Mouse (Mus musculus) neural tube, embryonic 12.5 days (tissue): ENCODE results near the gene Arfgef3. TPM values are rescaled to one million over a fixed set of nuclear protein-coding genes. Genes with fewer than 3 reads are reported as not detected.

Source experiments
- ATAC-seq: fragments of 200-750 bp; cut with Nextera tagmentation; 2 replicates; pipeline ENCODE4 v1.8.0; 2017; ENCODE audit warnings: low read depth, mild to moderate bottlenecking, moderate TSS enrichment, moderate library complexity; ENCODE audit not compliant: low FRiP score
- H3K27ac ChIP-seq: fragments of 300-500 bp; sonication (generic); 2 replicates; pipeline ENCODE4 v1.5.1; 2016
- H3K27me3 ChIP-seq: fragments of 300-500 bp; sonication (generic); replicated peaks from 2 replicates; pipeline ENCODE4 v1.6.1; 2016; ENCODE audit warnings: mild to moderate bottlenecking
- H3K36me3 ChIP-seq: fragments of 300-500 bp; sonication (generic); 2 replicates; pipeline ENCODE4 v1.6.1; 2016; ENCODE audit warnings: mild to moderate bottlenecking
- H3K4me1 ChIP-seq: fragments of 300-500 bp; sonication (generic); 2 replicates; pipeline ENCODE4 v1.6.1; 2016
- H3K4me2 ChIP-seq: fragments of 300-500 bp; sonication (generic); replicated peaks from 2 replicates; pipeline ENCODE4 v1.6.1; 2016; ENCODE audit warnings: mild to moderate bottlenecking
- H3K4me3 ChIP-seq: fragments of 300-500 bp; sonication (generic); 2 replicates; pipeline ENCODE4 v1.5.1; 2016
- H3K9ac ChIP-seq: fragments of 300-500 bp; sonication (generic); 2 replicates; pipeline ENCODE4 v1.6.1; 2016; ENCODE audit warnings: mild to moderate bottlenecking
- H3K9me3 ChIP-seq: fragments of 300-500 bp; sonication (generic); 2 replicates; pipeline ENCODE4 v1.6.1; 2016; ENCODE audit warnings: mild to moderate bottlenecking
- WGBS: fragments of 180-500 bp; shearing (Covaris S2); methylation state at CpG from one replicate; pipeline ENCODE4 v1.1.7; 2016; 5-methylcytosine and 5-hydroxymethylcytosine counted together
- polyA plus RNA-seq: library from polyadenylated mRNA; unstranded; fragments of >200 nt; fragmentation: Nextera tagmentation; extraction: Ambion mirVana; gene quantifications from 2 replicates; pipeline ENCODE4 v1.2.1, GENCODE M21; 2016

Arfgef3 gene
- polyA plus RNA-seq: 4.2 TPM in 2 replicates

DNA sequence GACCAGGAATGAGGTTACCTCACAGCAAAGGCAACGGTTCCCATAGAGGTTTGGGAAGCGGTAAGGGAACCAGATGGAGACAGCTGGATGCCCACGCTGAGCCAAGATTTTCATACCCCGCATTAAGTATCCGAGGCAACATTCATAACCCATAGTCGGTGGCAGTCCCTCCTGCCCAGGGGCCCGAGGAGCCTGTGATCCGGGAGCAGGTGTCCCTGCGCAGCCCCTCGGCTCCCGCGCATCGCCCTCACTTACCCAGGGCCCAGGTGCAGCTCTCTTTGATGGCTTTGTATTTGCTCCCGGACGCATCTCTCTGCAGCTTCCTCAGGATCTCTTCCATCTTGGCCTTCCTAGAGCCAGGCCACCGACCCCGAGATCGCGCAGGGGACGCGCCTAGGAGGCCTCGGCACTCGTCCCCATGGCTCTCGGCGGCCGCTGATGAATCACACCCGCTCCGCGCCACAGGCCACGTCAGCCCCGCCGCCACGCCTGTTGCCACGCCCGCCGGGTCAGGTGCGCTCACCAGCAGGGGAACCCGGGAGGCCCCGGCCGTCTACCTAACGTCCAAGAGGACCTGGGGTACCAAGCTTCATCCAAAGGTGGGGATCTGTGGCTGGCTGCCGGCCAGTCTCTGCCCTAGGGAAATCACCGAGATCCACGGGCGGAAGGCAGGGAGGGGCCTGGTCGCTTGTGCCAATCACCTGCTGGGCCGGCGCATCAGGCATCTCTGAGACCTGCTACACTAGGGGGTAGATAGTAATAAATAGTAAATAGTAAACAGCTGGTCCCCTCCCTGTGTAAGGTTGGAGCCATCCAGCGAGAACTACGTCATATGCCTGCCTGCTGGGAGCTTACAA is at the start of gene Arfgef3:
Gene Arfgef3, minus strand, starts transcription at position 664 of the 857 bp plus-strand sequence.
- Histone ChIP-seq H3K9ac (peak within 1 kb of the TSS; percentile 58), H3K9me3 (no peaks in the 10 kb centered on the region), H3K27ac (peak within 1 kb of the TSS; percentile 3; the same call in 1 of the 2 replicates), H3K4me1 (0 out of 2 replicates have a peak, but pooled peaks cover 3% of the 10 kb centered on the region), H3K4me3 (peak within 1 kb of the TSS; percentile 56), H3K27me3 (peaks cover 3% of the 10 kb centered on the region; the same call in 1 of the 2 replicates), H3K4me2 (peak within 1 kb of the TSS; percentile 87), H3K36me3 (no peaks in the 10 kb centered on the region)
- 2% methylated on average over 50 of the region's 50 CpGs for WGBS
- peak; percentile 88 for ATAC-seq

- Histone ChIP-seq H3K9me3 (no peaks in the 10 kb centered on the region), H3K4me1 (no peaks in the 10 kb centered on the region), H3K36me3 (no peaks in the 10 kb centered on the region), H3K4me2 (no peak overlapping the region), H3K4me3 (no peak overlapping the region), H3K27ac (no peak overlapping the region), H3K9ac (no peak overlapping the region), H3K27me3 (no peaks in the 10 kb centered on the region)
- ATAC-seq: no peak
- 86% methylated on average over 4 of the region's 4 CpGs for WGBS
These were observed 46.3 kb upstream of the Arfgef3 start for GRCm38 (mm10) chr10:18790063-18790462.

- H3K4me2 ChIP-seq: no peak overlapping the region
- no peaks in the 10 kb centered on the region for H3K27me3 ChIP-seq
- no peak overlapping the region for H3K9ac ChIP-seq
- H3K4me1 ChIP-seq: no peaks in the 10 kb centered on the region
- ATAC-seq: no peak
- 77% methylated on average over 1 of the region's 1 CpGs for WGBS
- H3K27ac ChIP-seq: no peak overlapping the region
- H3K36me3 ChIP-seq: no peaks in the 10 kb centered on the region
- H3K9me3 ChIP-seq: no peaks in the 10 kb centered on the region
- no peak overlapping the region for H3K4me3 ChIP-seq
These were observed 44.9 kb upstream of the Arfgef3 start for GRCm38 (mm10) chr10:18788601-18789000.

DNA sequence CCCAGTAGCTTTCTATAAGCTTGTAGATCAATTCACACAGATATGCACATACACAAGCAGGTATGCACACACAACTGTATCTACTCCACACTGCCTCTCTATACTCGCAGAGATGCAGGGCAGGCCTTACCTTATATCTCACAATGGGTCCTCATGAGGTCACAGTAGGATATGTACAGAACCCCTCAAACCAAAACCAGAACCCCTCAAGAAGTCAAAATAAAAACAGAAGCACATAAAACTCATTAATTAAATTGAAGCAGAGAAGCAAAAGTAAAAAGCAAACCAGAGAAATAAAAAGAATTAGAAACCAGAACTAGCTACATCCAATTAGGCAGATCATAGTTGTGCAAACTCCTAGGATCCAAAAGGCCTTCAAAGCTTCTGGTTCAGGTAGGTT is 42.9 kb upstream of the Arfgef3 start, which contains the start of gene Gm4922:
Gene Gm4922, minus strand, starts transcription at position 101 of the 400 bp plus-strand sequence.
- no peak within 1 kb of the TSS for H3K27ac ChIP-seq
- no peaks in the 10 kb centered on the region for H3K4me1 ChIP-seq
- 90% methylated on average over 1 of the region's 1 CpGs for WGBS
- no peak within 1 kb of the TSS for H3K4me2 ChIP-seq
- no peaks in the 10 kb centered on the region for H3K27me3 ChIP-seq
- no peak within 1 kb of the TSS for H3K4me3 ChIP-seq
- H3K9ac ChIP-seq: no peak within 1 kb of the TSS
- H3K36me3 ChIP-seq: no peaks in the 10 kb centered on the region
- no peak for ATAC-seq
- H3K9me3 ChIP-seq: no peaks in the 10 kb centered on the region

- ATAC-seq: no peak
- WGBS: 28% methylated on average over 3 of the region's 3 CpGs
- H3K27me3 ChIP-seq: no peaks in the 10 kb centered on the region
These were observed 33.8 kb upstream of the Arfgef3 start for GRCm38 (mm10) chr10:18777546-18777945.

DNA sequence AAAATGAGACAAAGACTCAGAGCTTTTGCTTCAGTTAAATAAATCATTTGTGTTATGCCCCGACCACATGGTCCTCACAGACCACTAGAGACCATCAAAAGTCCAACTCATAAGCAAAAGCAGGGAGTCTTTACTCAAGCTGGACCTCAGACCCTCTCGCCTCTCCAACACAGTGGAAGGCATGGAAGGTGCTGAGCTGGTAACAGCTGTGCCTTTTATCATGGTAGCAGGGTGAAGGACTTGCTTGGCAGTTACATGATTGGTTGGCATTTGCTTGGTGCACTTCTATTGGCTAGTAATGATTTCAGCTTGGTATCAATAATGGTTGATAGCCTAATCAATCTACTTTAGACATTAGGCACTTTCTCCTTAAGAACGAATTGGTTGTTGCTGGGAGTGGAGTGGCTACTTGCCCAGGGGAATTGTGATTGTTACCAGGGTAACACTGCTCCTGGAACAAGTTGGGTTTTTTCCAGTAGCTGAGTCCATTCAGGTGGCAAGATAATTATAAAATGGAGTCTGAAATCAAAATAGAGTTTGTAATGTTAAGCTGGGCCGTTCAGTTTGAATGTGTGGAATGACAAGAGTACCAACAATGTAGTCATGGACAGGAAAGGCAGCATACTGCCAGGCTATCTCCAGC is 28.9 kb upstream of the Arfgef3 start:
- no peaks in the 10 kb centered on the region for H3K27me3 ChIP-seq
- WGBS: 65% methylated on average over 4 of the region's 4 CpGs
- H3K36me3 ChIP-seq: no peaks in the 10 kb centered on the region
- H3K4me3 ChIP-seq: no peak overlapping the region
- no peak overlapping the region for H3K9ac ChIP-seq
- no peak overlapping the region for H3K27ac ChIP-seq
- H3K4me2 ChIP-seq: no peak overlapping the region
- no peaks in the 10 kb centered on the region for H3K9me3 ChIP-seq
- no peaks in the 10 kb centered on the region for H3K4me1 ChIP-seq
- ATAC-seq: no peak

More at GRCm38 (mm10) chr10:18777546-18777945, 33.8 kb upstream of the Arfgef3 start:
- Histone ChIP-seq H3K4me1 (no peaks in the 10 kb centered on the region), H3K36me3 (no peaks in the 10 kb centered on the region), H3K9me3 (no peaks in the 10 kb centered on the region), H3K4me2 (no peak overlapping the region), H3K27ac (no peak overlapping the region), H3K9ac (no peak overlapping the region), H3K4me3 (no peak overlapping the region)

GRCm38 (mm10) chr10:18769909-18770308 is 26.2 kb upstream of the Arfgef3 start:
- H3K27me3 ChIP-seq: no peaks in the 10 kb centered on the region
- no peak overlapping the region for H3K4me2 ChIP-seq
- no peaks in the 10 kb centered on the region for H3K36me3 ChIP-seq
- no peak for ATAC-seq
- H3K9ac ChIP-seq: no peak overlapping the region
- no peaks in the 10 kb centered on the region for H3K4me1 ChIP-seq
- no peak overlapping the region for H3K4me3 ChIP-seq
- H3K27ac ChIP-seq: no peak overlapping the region
- 57% methylated on average over 5 of the region's 5 CpGs for WGBS
- H3K9me3 ChIP-seq: no peaks in the 10 kb centered on the region

DNA sequence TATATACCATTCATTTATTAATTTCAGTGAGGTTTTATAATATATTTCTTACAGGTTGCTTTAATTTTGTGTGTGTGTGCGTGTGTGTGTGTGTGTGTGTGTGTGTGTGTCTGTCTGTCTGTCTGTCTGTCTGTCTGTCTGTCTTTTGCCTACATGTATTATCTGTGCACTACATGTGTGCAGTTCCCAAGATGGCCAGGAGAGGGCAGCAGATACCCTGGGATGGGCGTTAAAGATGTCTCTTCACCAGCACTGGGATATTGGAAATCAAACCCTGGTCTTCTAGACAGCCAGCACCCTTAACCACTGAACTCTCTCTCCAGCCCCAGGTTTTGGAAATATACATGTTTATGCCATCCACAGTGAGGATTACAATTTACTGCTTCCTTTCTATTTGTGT is 16.5 kb upstream of the Arfgef3 start:
- Histone ChIP-seq H3K4me2 (no peak overlapping the region), H3K4me1 (no peaks in the 10 kb centered on the region), H3K27me3 (no peaks in the 10 kb centered on the region), H3K27ac (no peak overlapping the region), H3K9ac (no peak overlapping the region), H3K4me3 (no peak overlapping the region), H3K9me3 (no peaks in the 10 kb centered on the region), H3K36me3 (no peaks in the 10 kb centered on the region)
- 22% methylated on average over 2 of the region's 2 CpGs for WGBS
- no peak for ATAC-seq

DNA sequence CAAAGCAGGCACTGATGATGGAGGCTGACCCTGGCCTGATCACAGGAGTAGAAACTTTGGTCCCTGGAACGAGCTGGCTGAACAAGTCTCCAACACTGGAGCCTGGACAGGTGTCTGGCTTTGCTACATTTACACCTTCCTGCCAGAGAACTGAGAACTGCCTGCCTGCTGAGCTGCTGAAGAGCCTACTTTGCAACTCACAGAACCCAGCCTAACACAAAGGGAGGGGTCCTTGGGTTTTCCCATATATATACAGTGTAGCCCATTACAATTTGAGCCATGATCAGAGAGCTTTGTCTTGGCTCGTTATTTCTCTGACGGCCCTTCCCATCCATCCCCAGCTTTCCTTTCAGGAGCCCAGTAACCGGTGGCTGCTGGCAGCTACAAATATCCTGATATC is 6.3 kb upstream of the Arfgef3 start:
- no peak for ATAC-seq
- Histone ChIP-seq H3K9ac (no peak overlapping the region), H3K9me3 (no peaks in the 10 kb centered on the region), H3K27me3 (no peaks in the 10 kb centered on the region), H3K4me3 (no peak overlapping the region), H3K36me3 (no peaks in the 10 kb centered on the region), H3K4me2 (no peak overlapping the region), H3K27ac (no peak overlapping the region), H3K4me1 (no peaks in the 10 kb centered on the region)
- WGBS: 75% methylated on average over 4 of the region's 4 CpGs

DNA sequence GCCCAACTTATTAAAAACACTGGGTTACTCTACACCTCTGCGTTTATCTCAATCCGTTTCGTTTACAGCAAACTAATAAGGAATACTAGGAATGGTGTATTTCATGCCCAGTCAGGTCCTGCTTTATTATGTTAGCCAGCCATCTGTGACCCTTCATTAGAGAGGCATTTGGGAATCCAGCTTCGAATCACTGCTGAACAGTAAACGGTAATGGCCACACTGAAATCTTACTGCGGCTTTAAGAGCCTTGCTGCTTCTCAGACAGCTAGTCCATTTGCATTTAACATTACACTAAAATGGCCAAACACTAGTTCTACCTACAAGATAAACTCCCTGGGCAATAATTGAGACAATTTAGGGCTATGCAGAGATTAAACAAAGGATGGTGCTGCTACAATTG is 1.7 kb downstream of the Arfgef3 start:
- no peak for ATAC-seq

DNA sequence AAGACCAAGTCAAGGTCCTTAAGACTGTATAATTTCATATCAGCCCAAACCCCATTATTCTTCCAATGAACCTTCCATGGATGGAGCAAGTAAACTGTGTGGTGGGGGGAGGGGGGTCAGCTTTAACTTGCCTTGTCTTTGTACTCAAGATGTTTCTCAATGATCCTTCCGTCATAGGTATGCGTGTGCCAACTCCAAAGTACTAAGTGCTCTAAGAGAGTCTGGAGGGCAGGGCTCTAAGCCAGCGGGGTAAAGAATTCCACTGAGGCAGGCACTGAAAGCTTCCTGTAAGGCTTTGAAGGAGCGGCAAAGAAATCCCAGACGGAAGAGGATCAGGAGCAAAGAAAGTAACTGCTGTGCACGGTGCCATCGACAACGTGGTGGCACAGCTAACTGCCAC is 2.7 kb downstream of the Arfgef3 start:
- Histone ChIP-seq H3K9me3 (no peaks in the 10 kb centered on the region), H3K27me3 (peaks cover 3% of the 10 kb centered on the region; the same call in 1 of the 2 replicates), H3K4me1 (0 out of 2 replicates have a peak, but pooled peaks cover 3% of the 10 kb centered on the region), H3K9ac (no peak overlapping the region), H3K4me3 (no peak overlapping the region), H3K36me3 (no peaks in the 10 kb centered on the region), H3K27ac (no peak overlapping the region), H3K4me2 (peak overlapping the region; percentile 87)
- 86% methylated on average over 8 of the region's 8 CpGs for WGBS
- no peak for ATAC-seq

More for the DNA sequence above, 1.7 kb downstream of the Arfgef3 start:
- no peak overlapping the region for H3K27ac ChIP-seq
- peak overlapping the region; percentile 16 for H3K4me3 ChIP-seq
- no peak overlapping the region for H3K9ac ChIP-seq
- H3K4me1 ChIP-seq: 0 out of 2 replicates have a peak, but pooled peaks cover 3% of the 10 kb centered on the region
- H3K27me3 ChIP-seq: peaks cover 3% of the 10 kb centered on the region; the same call in 1 of the 2 replicates
- H3K9me3 ChIP-seq: no peaks in the 10 kb centered on the region
- 59% methylated on average over 6 of the region's 6 CpGs for WGBS
- peak overlapping the region; percentile 87 for H3K4me2 ChIP-seq
- no peaks in the 10 kb centered on the region for H3K36me3 ChIP-seq

DNA sequence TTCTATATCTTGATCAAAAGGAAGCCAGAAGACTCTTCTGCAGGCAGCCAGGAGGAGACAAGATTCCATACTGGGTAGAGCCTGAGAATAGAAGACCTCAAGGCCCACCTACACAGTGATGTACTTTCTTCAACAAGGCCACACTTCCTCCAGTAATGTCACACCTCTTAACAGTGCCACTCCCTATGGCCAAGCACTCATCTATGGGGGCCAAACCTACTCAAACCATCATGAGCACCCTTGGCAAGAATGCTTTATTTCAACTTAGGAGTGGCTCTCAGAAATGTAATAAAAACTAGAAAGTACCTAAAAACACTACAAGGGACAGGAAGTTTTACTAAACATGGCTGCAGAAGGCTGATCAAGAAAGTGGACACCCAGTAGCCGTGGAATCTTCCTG is 15.2 kb downstream of the Arfgef3 start:
- Histone ChIP-seq H3K4me3 (no peak overlapping the region), H3K4me1 (no peaks in the 10 kb centered on the region), H3K9me3 (no peaks in the 10 kb centered on the region), H3K36me3 (no peaks in the 10 kb centered on the region), H3K27ac (no peak overlapping the region), H3K4me2 (no peak overlapping the region), H3K9ac (no peak overlapping the region), H3K27me3 (no peaks in the 10 kb centered on the region)
- 91% methylated on average over 1 of the region's 1 CpGs for WGBS
- ATAC-seq: no peak
